Mouse (Mus musculus) cerebellum, adult 8-10 months (tissue): ENCODE measurements at regions not wholly inside any gene's neighbourhood (a gene's known extent, or its start where the extent isn't known, plus 50 kb on each side); places are given as distances from the start of the nearest gene placed in this dataset.

Experiments used
- DNase-seq: peaks from one replicate; pipeline ENCODE4 v3.0.0; 2022

- DNase-seq = no peak
Observed at GRCm38 (mm10) chr5:53381492-53382199, 84.3 kb upstream of the Rbpj start.

DNA sequence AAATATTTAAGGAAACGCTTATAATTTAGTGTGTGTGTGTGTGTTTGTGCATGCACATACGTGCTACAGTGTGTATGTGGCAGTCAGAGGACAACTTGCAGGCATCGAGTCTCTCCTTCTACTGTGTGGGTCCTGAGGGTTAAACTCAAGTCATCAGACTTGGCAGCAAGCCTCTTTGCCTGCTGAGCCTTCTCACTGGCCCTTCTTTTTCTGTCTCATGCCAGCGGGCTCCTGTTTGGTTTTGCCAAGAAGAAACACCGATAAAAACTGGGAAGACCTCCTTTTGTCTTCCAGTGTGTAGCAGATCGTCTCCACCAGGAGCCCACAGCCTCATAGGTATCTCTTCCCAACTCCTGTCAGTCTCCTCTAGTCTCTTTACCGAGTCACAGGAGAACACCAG, 81.9 kb upstream of the Rbpj start:
- no peak for DNase-seq

DNA sequence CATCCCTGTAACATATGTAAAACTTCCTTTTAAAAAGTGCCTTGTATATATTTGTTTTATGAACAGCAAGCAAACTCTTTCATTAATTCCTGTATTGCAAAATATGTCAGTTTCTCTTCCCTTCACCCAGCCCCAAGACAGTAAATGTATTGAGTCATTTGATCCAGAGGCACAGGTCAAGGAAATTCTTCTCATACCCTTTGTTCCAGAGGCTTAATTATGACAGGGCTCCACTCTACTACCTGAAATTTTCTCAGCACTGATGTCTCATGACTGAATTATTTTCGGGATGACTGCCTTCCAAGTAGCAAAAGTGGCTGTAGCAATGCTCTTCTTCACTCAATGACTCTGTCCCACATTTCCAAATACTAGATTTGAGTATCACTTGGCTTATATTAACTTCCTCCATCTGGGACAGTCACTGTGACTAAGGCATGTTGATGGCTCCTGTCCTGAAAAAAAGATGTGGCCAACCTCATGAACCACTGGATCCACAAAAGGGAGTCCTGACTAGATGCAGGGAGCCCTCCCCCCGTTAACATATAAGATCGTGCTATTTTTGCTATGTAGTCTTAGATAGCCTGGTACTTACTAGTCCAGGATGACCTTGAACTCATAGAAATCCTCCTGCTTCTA, 80.3 kb upstream of the Rbpj start:
- DNase-seq = no peak

GRCm38 (mm10) chr5:53393571-53393970, 72.4 kb upstream of the Rbpj start:
- no peak for DNase-seq

- no peak for DNase-seq
Observed at GRCm38 (mm10) chr5:53394560-53394959, 71.4 kb upstream of the Rbpj start.

DNA sequence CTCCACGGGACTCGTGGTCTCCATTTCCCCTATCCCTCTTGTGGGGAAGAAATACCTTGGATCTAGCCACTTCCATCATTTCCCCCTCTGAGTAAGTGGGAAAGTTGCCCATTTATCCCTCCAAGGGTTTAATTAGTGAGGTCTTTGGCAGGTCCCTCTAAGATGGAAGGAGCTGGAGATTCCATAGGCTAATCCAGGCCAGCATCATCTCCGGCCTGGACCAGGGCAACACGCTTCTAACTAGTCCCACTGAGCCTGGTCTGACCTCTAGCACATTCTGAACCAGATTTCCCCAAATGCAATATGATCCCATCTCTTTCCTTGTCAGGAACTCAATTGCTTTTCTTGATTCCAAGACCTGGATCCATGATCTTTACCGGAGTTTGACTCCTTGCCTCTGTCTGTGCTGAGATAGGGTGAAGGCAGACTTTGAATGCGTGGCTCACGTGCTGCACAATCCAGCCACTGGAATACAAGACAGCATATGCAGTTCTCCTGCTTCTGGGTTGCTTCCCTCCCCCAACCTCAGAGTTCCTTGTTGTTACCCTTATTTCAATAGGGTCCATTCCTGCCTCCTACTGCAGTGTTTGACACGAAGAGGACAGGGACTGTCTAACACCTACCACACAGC, 67.4 kb upstream of the Rbpj start:
- DNase-seq = no peak

DNA sequence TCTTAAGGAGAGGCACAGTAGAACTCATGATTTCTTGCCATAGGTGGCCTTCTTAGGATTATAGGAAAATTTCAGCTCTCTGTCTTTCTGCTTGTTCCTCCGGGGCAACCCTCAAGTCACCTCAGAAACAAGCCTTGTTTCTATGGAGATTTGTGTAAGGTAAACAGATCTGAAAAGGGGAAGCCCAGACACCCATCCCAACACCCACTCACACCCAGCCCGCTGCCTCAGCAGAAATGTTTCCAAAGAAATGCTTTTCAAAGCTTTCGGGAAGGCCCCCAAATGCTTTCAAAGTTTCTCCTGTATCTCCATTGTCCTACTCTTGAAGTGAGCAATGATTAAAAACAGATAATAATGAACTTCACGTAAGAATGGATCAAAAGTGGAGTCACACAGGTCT, 64.9 kb upstream of the Rbpj start:
- no peak for DNase-seq

DNA sequence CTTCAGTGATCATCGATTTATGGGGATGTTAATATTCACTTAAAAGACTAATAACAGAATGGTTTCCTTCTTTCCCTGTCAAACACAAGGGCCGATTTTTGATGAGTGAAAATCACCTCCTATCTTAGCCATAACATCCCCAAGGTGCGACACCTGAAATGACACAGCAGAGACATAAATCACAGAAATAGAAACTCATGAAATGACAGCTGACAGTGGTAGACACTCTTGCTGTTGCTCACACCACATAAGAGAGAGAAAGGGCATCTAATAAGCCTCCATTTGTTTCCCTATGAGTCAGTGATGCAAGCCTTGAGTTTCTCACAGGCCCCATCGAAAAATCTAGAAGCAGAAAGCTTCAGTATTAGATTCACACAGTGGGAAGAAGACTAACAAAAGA, 63.9 kb upstream of the Rbpj start:
- no peak for DNase-seq

DNA sequence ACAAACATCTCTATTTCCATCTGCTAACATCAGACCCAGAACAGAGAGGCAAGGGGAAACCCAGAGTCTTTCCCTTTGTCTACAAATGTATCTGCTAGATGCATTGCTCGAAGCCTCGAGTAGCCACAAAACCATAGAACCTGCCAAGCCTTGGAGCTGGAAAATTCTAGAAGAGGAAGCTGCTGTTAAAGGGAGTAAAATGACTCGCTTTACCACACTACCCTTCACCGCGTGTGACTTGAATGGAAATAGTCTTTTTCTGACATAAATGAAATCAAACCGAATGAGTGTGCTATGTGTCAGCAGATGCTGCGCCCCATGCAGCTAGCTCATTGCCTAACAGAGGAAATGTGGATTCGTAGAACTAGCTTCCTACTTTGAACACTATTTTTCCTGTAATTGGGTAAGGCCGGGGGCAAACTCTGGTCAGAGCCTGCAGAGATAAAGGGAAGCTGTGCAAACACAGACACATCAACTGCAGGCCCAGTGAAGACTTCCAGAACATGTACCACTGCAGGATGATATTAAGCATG, 63.3 kb upstream of the Rbpj start:
- DNase-seq = no peak

- DNase-seq = no peak
Observed at GRCm38 (mm10) chr5:53405929-53406328, 60.0 kb upstream of the Rbpj start.

DNA sequence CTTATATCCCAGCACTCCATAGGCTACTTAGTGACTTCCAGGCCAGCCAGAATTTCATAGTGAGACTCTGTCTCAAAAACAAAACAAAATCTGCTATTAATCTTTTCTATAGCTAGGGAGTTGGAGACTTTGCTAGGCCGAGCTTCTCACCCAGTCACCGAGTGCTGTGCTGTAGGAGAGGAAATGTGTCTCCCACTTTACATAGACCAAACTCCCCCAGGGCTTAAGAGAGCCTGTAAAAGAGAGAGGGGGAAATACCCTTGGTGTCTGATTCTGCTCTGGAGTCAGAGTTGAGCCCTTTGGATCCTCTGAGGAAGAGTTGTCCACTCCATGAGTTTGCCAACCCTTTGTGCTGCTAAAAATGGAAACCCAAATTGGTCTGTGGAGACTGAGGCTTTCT, 58.3 kb upstream of the Rbpj start:
- DNase-seq = no peak

DNA sequence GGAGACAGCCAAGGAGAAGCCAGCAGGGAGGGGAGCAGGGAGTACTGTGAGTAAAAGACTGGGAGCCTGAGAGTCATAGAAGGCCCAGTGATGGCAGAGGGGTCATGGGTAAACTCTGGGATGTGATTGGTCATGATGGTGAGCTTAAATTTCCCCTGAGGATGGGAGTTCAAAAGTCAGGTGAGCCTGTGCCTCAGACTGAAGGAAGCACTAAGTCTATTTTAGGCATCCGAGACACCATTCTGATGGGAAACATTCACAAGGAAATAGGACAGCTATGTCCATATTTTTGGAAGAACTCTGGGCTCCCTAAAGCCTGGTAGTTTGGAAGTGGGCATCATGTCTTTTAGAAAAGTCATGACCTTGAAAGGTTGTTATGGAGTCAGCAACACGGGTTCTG, 57.7 kb upstream of the Rbpj start:
- DNase-seq = no peak

DNA sequence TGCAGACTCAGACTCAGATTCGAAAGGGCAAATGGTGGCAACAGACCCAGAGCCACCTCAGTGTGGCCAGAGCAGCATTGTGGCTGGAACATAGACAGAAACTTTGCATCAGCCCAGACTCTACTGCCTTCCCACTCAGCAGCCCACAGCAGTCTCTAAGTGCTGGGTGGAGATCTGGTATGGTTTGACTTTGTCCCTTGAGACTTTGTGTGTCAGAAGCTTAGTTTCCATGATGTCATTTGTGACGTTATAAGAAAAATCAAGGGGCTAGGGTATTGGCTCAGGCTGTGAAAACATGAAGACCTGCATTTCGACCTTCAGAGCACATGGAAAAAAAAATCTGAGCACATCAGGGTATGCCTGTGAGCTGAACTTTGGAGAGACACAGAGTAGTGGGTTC, 56.2 kb upstream of the Rbpj start:
- DNase-seq = no peak

DNA sequence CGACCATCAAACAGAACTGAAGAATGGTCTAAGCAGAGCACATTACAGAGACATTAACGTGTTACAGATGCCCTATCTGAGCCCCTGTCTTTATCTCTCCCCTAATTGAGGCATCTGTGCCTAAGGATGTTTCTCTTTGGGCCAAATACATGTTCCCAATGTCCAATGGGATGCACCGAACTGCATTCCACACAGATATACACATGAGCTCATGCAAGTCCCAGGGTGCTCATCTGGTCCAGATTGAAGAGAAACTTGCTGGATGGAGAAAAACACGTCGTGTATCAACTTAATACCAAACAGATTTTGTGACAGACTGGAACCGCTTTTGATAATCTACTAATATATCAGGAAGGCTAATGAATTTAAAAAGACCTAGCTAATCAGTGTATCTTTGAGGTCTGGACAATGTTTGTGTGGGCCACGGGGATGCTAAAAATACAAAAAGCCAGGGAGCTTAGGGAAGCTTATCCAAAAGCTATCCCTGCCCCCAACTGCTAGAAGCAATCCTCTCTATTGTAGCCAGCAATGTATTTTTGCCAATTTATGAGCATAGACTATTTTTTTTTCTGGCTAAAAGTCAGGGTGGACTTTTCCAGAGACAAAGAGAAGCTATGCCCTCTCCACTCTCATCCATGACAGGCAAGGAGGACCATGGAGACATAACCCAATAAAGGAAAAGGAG, 53.4 kb upstream of the Rbpj start:
- no peak for DNase-seq

- no peak for DNase-seq
Observed at GRCm38 (mm10) chr5:53413677-53414076, 52.3 kb upstream of the Rbpj start.

DNA sequence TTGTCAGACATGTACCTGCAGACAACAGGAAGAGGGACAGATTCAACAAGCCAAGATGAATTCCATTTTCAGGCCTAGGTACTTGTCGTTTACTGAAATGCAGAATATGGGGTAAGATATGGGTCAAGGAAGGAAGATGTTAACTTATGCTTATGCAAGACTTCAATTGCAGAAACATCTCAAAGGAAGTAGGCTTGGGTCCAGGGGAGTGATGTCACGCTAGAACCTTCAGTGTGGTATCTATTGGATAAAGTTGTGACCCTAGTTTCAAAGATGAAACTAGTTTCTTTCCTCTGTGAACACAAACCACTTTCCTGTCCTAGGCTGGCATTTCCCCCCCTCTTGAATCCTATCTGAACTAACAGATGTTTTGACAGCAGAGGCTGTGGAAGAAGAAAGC, 50.5 kb upstream of the Rbpj start:
- no peak for DNase-seq
